Mouse (Mus musculus) midbrain, embryonic 11.5 days (tissue): Measurements from ENCODE around the gene Upp2. TPM values are rescaled to one million over a fixed set of nuclear protein-coding genes. Genes with fewer than 3 reads are reported as not detected.

ENCODE experiments used
- ATAC-seq: fragments of 200-750 bp; cut with Nextera tagmentation; 2 replicates; pipeline ENCODE4 v1.8.0; 2017; ENCODE audit warnings: moderate TSS enrichment, moderate library complexity; ENCODE audit not compliant: low FRiP score
- DNase-seq: peaks from one replicate; pipeline ENCODE4 v3.0.0; 2015; ENCODE audit warnings: low spot score; ENCODE audit errors: missing footprints
- H3K27ac ChIP-seq: fragments of 300-500 bp; sonication (generic); 2 replicates; pipeline ENCODE4 v1.5.1; 2014; ENCODE audit warnings: low read depth, low read length
- H3K27me3 ChIP-seq: fragments of 300-500 bp; sonication (generic); 2 replicates; pipeline ENCODE4 v1.6.1; 2014; ENCODE audit warnings: mild to moderate bottlenecking, low read length, moderate library complexity, mixed read lengths; ENCODE audit not compliant: control insufficient read depth, insufficient read depth
- H3K36me3 ChIP-seq: fragments of 300-500 bp; sonication (generic); 2 replicates; pipeline ENCODE4 v1.6.1; 2014; ENCODE audit warnings: mild to moderate bottlenecking, low read length, moderate library complexity, mixed read lengths; ENCODE audit not compliant: control insufficient read depth, insufficient read depth
- H3K4me1 ChIP-seq: fragments of 300-500 bp; sonication (generic); 2 replicates; pipeline ENCODE4 v1.6.1; 2014; ENCODE audit warnings: low read length; ENCODE audit not compliant: control insufficient read depth, insufficient read depth
- H3K4me2 ChIP-seq: fragments of 300-500 bp; sonication (generic); 2 replicates; pipeline ENCODE4 v1.6.1; 2014; ENCODE audit warnings: mild to moderate bottlenecking, moderate library complexity
- H3K4me3 ChIP-seq: fragments of 300-500 bp; sonication (generic); 2 replicates; pipeline ENCODE4 v1.5.1; 2014; ENCODE audit warnings: low read depth, low read length
- H3K9ac ChIP-seq: fragments of 300-500 bp; sonication (generic); 2 replicates; pipeline ENCODE4 v1.6.1; 2014; ENCODE audit warnings: low read length
- H3K9me3 ChIP-seq: fragments of 300-500 bp; sonication (generic); 2 replicates; pipeline ENCODE4 v1.6.1; 2016; ENCODE audit warnings: low read length; ENCODE audit not compliant: control insufficient read depth
- WGBS: fragments of 180-500 bp; shearing (Covaris S2); extraction: QIAGEN DNeasy Blood & Tissue Kit; methylation state at CpG from one replicate; pipeline ENCODE4 v1.1.7; 2014; 5-methylcytosine and 5-hydroxymethylcytosine counted together
- polyA plus RNA-seq: library from polyadenylated mRNA; unstranded; fragments of >200 nt; fragmentation: Nextera tagmentation; extraction: Ambion mirVana; gene quantifications from 2 replicates; pipeline ENCODE4 v1.2.1, GENCODE M21; 2014

Gene Upp2
- polyA plus RNA-seq, 1 experiment from 2014 or later, result 4.7 TPM

DNA sequence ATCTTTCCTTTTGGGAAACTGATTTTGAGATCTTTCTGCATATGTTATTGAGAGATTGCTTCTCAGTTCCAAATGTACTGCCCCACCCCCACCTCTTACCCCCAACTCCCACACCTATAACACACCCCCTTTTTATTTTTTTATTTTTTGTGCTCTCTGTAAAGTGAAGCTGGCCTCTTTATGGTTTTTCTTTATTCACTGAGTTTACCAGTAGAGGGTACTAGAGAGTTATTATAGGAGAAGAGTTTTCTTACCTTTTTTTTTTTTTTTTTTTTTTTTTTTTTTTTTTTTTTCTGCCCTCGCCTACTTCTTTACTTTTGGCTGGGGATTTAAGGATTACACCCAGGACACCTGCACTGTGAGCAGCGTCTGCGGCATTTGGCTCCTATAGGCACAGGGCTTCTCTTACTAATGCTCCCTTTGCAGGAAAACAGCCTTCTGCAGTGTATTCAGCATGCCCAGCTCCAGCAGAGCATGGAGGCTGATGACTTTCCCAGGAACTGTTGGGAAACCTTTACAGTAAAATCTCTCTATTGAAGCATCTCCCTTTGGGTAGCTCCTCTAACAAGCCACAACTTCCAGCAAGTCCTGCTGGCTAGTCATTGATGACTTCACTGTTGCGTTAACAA, 170.2 kb downstream of the Upp2 start:
- Histone ChIP-seq H3K9me3 (no peaks in the 10 kb centered on the region), H3K4me2 (no peak overlapping the region), H3K4me1 (no peaks in the 10 kb centered on the region), H3K27me3 (no peaks in the 10 kb centered on the region), H3K36me3 (no peaks in the 10 kb centered on the region), H3K9ac (no peak overlapping the region), H3K4me3 (no peak overlapping the region), H3K27ac (no peak overlapping the region)
- WGBS, result 27% methylated on average over 4 of the region's 4 CpGs
- DNase-seq (peak; percentile 85), ATAC-seq (no peak)

DNA sequence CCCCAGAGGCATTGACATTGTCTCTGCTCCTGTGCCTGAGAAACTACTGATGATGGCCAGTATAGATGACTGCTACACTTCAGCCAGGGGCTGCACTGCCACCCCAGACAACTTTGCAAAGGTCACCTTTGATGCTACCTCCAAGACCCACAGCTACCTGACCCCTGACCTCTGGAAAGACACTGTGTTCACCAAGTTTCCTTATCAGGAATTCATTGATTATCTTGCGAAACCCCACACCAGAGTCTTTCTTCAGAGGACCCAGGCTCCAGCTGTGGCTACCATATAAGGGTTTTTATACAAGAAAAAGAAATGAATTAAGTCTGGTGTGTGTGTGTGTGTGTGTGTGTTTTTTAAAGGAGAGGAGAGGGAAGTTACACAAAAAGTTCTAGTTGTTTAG, 174.1 kb downstream of the Upp2 start:
- H3K36me3 ChIP-seq, result no peaks in the 10 kb centered on the region
- no peak overlapping the region for H3K4me2 ChIP-seq
- H3K4me1 ChIP-seq, result no peaks in the 10 kb centered on the region
- H3K27me3 ChIP-seq, result no peaks in the 10 kb centered on the region
- no peaks in the 10 kb centered on the region for H3K9me3 ChIP-seq
- 89% methylated on average over 1 of the region's 1 CpGs for WGBS
- no peak overlapping the region for H3K27ac ChIP-seq
- ATAC-seq, result no peak
- H3K4me3 ChIP-seq, result no peak overlapping the region
- DNase-seq, result no peak
- no peak overlapping the region for H3K9ac ChIP-seq

DNA sequence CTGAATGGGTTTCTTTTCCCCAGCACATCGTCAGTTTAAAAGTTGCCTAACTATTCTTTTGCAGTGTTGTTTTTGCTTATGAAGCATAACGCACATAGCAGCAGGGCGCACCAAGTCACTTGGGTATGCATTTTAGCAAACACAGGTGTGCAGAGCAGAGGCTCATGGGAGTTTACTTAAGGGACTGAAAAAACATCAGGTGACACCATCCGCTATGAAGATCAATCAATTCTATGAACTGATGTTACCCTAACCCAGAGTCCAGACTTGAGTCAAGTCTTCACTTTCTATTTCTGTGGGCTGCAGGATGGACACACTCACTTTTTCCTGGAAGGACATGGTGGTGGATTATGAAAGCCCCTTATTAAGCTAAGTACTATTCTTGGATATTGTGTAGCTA, 174.9 kb downstream of the Upp2 start:
- Histone ChIP-seq H3K4me1 (no peaks in the 10 kb centered on the region), H3K27me3 (no peaks in the 10 kb centered on the region), H3K4me2 (no peak overlapping the region), H3K27ac (no peak overlapping the region), H3K9ac (no peak overlapping the region), H3K4me3 (no peak overlapping the region), H3K36me3 (no peaks in the 10 kb centered on the region), H3K9me3 (no peaks in the 10 kb centered on the region)
- DNase-seq (no peak), ATAC-seq (no peak)
- WGBS, result 96% methylated on average over 4 of the region's 4 CpGs

DNA sequence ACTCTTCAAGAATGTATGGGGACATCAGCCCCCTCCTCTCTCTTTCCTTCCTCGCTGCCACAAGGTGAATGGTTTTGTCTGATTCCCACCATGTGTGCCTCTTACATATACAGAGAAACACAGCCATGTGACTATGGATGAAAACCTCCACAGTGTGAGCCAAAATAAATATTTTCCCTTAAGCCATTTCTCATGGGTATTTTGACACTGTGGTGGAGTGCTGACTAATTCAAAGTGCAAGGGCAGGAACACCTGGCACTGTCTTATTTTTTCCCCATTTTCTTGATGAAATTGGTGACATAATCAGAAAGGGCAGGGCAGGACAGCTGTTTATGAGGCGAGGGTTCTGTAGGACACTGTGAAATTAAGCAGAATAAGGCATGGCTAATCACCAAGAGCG, 176.3 kb downstream of the Upp2 start:
- Histone ChIP-seq H3K36me3 (no peaks in the 10 kb centered on the region), H3K27ac (no peak overlapping the region), H3K27me3 (no peaks in the 10 kb centered on the region), H3K4me3 (no peak overlapping the region), H3K9me3 (no peaks in the 10 kb centered on the region), H3K9ac (no peak overlapping the region), H3K4me1 (no peaks in the 10 kb centered on the region), H3K4me2 (no peak overlapping the region)
- ATAC-seq (no peak), DNase-seq (no peak)
- 83% methylated on average over 3 of the region's 3 CpGs for WGBS

DNA sequence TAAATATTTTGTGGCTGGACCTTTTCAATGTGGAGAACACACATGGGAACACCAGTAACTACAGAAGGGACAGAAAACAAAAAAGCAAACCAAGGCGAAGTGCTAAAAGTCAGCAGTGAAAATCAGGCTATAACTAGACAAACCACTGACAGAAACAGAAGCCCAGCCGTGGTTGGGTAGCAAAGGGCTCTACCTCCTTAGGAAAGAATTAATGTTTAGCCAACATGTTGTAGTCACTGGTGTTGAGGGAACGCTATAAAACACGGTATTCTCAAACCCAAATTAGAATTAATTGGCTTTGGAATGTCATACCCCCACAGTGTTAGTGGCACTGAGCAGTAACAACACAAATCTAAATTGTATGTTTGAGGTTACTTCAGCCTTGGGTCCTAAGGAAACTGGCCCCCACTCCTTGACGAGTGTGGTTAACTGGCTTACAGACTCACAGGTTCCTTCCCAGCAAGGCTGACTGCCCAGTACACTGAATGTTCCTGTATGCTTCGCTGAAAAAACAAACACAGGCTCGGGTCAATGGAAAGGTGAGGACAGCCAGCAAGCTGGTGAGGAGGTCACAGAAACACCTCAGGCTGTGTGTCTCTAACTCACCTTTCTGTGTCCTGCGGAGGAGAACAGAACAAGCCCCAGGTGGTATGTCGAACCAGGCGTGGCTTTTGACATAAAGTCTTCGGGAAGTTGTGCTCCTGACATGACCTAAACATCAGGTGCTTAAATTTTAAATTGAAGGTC, 180.6 kb downstream of the Upp2 start:
- DNase-seq (no peak), ATAC-seq (no peak)
- H3K4me1 ChIP-seq, result no peaks in the 10 kb centered on the region
- 78% methylated on average over 11 of the region's 11 CpGs for WGBS
- no peak overlapping the region for H3K4me2 ChIP-seq
- H3K27me3 ChIP-seq, result no peaks in the 10 kb centered on the region
- no peaks in the 10 kb centered on the region for H3K9me3 ChIP-seq
- H3K27ac ChIP-seq, result no peak overlapping the region
- no peak overlapping the region for H3K9ac ChIP-seq
- H3K36me3 ChIP-seq, result no peaks in the 10 kb centered on the region
- H3K4me3 ChIP-seq, result no peak overlapping the region

DNA sequence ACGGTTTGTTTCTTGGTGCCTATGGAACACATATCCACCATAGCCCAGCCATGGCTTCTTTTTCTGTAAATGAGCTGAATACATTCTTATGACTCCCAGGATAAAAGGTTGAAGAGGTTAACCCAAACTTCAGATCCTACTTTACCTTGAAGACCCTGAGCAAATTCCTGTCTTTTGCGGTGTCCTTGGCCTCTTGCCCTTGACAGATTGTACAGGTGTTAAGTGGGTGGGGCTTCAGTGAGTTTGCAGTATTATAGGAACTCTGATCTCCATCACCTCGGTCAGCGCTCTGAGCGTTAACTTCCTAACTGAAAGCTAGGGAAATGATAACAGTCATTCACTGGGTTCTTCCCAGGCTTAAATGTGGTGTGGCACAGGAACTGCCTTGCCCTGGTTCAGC, 181.2 kb downstream of the Upp2 start:
- no peak overlapping the region for H3K4me3 ChIP-seq
- DNase-seq (no peak), ATAC-seq (no peak)
- H3K36me3 ChIP-seq, result no peaks in the 10 kb centered on the region
- H3K9ac ChIP-seq, result no peak overlapping the region
- H3K9me3 ChIP-seq, result no peaks in the 10 kb centered on the region
- no peak overlapping the region for H3K4me2 ChIP-seq
- H3K27me3 ChIP-seq, result no peaks in the 10 kb centered on the region
- no peak overlapping the region for H3K27ac ChIP-seq
- WGBS, result 88% methylated on average over 5 of the region's 5 CpGs
- H3K4me1 ChIP-seq, result no peaks in the 10 kb centered on the region

DNA sequence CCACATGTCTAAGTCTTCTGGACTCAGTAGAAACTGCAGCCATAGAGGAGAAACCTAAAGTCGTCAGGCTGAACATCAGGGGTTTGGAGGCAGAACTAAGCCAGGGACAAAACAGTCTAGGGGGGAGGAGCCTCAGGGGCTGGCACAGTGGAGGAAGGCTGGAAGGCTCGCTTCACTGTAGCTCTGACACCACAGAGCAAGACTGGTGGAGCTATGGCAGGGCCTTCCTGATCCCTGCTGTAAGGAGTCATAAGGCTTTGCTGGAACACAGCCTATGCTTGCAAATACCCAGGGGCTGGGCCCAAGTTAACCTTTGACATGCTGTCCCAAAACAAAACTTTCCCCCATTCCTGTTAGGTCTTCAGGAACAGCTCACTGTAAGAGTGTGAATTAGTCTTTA, 185.8 kb downstream of the Upp2 start:
- ATAC-seq, result no peak
- Histone ChIP-seq H3K9me3 (no peaks in the 10 kb centered on the region), H3K4me2 (no peak overlapping the region), H3K27me3 (no peaks in the 10 kb centered on the region), H3K9ac (no peak overlapping the region), H3K27ac (no peak overlapping the region), H3K36me3 (no peaks in the 10 kb centered on the region), H3K4me1 (no peaks in the 10 kb centered on the region), H3K4me3 (no peak overlapping the region)
- DNase-seq, result no peak
- 38% methylated on average over 2 of the region's 2 CpGs for WGBS

DNA sequence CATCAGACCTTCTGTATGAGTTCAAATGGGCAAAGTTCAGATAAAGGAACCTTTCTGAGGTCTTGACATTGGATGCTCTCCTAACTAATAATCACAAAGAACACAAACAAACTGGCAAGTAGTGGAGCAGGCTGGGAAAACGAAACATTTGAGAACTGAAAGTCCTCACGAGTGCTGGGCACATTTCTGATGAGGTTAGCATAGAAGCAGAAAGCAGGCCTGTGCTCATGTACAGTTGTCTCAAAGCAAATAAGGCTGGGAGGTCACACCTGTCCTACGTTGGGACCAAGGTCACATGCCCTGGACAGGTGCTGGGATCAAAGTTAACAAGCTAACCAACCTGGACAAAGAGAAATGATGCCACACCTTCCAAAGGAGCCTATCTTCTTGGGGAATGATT, 187.6 kb downstream of the Upp2 start:
- Histone ChIP-seq H3K36me3 (no peaks in the 10 kb centered on the region), H3K9ac (no peak overlapping the region), H3K27ac (no peak overlapping the region), H3K4me1 (no peaks in the 10 kb centered on the region), H3K9me3 (no peaks in the 10 kb centered on the region), H3K4me2 (no peak overlapping the region), H3K27me3 (no peaks in the 10 kb centered on the region), H3K4me3 (no peak overlapping the region)
- ATAC-seq (no peak), DNase-seq (no peak)
- WGBS, result 81% methylated on average over 3 of the region's 3 CpGs

DNA sequence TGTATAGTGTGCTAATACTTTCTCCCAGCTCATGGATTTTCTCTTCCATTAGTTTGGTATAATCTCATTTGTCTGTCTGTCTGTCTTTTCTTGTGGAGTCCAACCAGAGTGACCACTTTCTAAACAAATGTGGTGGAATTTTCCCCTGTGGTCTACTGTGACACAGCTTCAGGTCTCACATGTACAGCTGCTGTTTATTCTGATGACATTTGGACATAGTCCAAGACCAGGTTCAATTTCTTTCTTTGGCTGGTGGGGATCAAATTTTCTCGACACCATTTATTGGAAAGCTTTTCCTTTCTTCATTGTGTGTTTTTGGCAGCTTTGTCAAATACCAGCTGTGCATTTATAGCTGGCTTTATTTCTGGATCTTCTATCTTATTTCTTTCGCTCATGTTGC, 191.0 kb downstream of the Upp2 start:
- Histone ChIP-seq H3K4me1 (no peaks in the 10 kb centered on the region), H3K27ac (no peak overlapping the region), H3K27me3 (no peaks in the 10 kb centered on the region), H3K9me3 (no peaks in the 10 kb centered on the region), H3K36me3 (no peaks in the 10 kb centered on the region), H3K4me3 (no peak overlapping the region), H3K4me2 (no peak overlapping the region), H3K9ac (no peak overlapping the region)
- WGBS, result 90% methylated on average over 2 of the region's 2 CpGs
- ATAC-seq, result no peak
- no peak for DNase-seq
